ENCODE assay signal across 18 mouse cellular contexts in the genomic region with DNA sequence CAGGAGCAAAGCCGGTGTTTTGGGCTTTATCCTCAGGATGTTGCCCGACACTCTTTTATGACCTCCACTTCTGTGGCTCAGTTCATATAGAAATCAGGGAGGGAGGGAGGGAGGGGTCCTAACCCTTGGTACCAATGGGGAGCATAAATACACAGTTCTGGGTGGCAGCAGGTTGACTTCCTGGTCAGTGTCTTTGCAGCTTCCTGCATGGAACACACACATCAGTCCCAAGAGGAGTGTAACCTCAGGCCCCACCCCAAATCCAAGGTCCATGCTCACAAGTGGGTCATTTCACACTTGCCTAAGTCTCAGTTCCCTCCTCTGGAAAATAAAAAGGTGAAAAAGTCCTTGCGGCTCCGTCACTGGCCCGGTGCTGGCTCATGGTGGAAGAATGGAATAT.
"Had no signal": no experiment of that assay in that cellular context is flagged by ENCODE, and none has a peak within 500 bp of the region (broad histone marks: within the 10 kb centered on the region; RNA-seq: fewer than 3 reads in every experiment).

No protein-coding gene starts in this region.

- H3K36me3 ChIP-seq: midbrain, embryonic 12.5 days; neural tube, embryonic 13.5 days; neural tube, embryonic 15.5 days had no signal

- H3K4me3 ChIP-seq: midbrain, embryonic 12.5 days; myocyte; neural tube, embryonic 13.5 days; neural tube, embryonic 15.5 days had no signal

- DNase-seq: lung, adult 18-20 months; lung, embryonic 14.5 days; lung, postnatal 10 days; lung, postnatal 4 days; midbrain, embryonic 14.5 days; retina, postnatal 1 day; right cerebral cortex, adult 18-20 months; right cerebral cortex, postnatal 25 days; right cerebral cortex, postnatal 4 days; spleen, adult 18-20 months; thymus, adult 2 months; thymus, postnatal 25 days; thymus, postnatal 4 days had no signal

- H3K4me2 ChIP-seq: lung, embryonic 14.5 days; midbrain, embryonic 12.5 days; neural tube, embryonic 13.5 days; neural tube, embryonic 15.5 days had no signal

- ATAC-seq: midbrain, embryonic 16.5 days had no signal

- H3K9ac ChIP-seq: lung, embryonic 14.5 days; midbrain, embryonic 12.5 days; neural tube, embryonic 13.5 days; neural tube, embryonic 15.5 days had no signal

- H3K27ac ChIP-seq: midbrain, embryonic 12.5 days; neural tube, embryonic 13.5 days; neural tube, embryonic 15.5 days had no signal

- H3K9me3 ChIP-seq: midbrain, embryonic 12.5 days; neural tube, embryonic 13.5 days; neural tube, embryonic 15.5 days had no signal

- H3K4me1 ChIP-seq: midbrain, embryonic 12.5 days; neural tube, embryonic 13.5 days had no signal
